Mouse (Mus musculus) CH12.LX (cell line): ENCODE measurements around the gene Tpi1. TPM values are rescaled to one million over a fixed set of nuclear protein-coding genes. Genes with fewer than 3 reads are reported as not detected.

Source experiments
- DNase-seq: peaks from one replicate; pipeline ENCODE4 v3.0.0-alpha.2; 2013; ENCODE audit errors: extremely low read depth
- H3K27ac ChIP-seq: 2 replicates; pipeline ENCODE4 v1.5.1; 2012; ENCODE audit warnings: low read depth, mild to moderate bottlenecking, control low read depth, moderate library complexity; ENCODE audit not compliant: insufficient read depth
- H3K27me3 ChIP-seq: replicated peaks from 2 replicates; pipeline ENCODE3; 2012; ENCODE audit warnings: inconsistent platforms
- H3K36me3 ChIP-seq, 2 experiments: replicated peaks in 1 of 2; 2 replicates each; pipeline versions ENCODE3 to v1.6.1; 2012; ENCODE audit warnings: inconsistent platforms in 1 of 2, low read length in 1 of 2, mild to moderate bottlenecking in 1 of 2, mixed read lengths in 1 of 2, moderate library complexity in 1 of 2; ENCODE audit not compliant: control insufficient read depth in 1 of 2, insufficient read depth in 1 of 2
- H3K4me1 ChIP-seq, 2 experiments: 2 replicates each; pipeline ENCODE4 v1.6.1; 2012; ENCODE audit warnings: inconsistent platforms in 1 of 2, moderate library complexity in 1 of 2; ENCODE audit not compliant: insufficient read depth in 2 of 2, control insufficient read depth in 1 of 2
- H3K4me2 ChIP-seq: 2 replicates; pipeline ENCODE4 v1.6.1; 2012; ENCODE audit warnings: low read depth, mild to moderate bottlenecking, control low read depth; ENCODE audit not compliant: poor library complexity, insufficient read depth, severe bottlenecking
- H3K4me3 ChIP-seq, 3 experiments: fragments of 150-350 bp in 1 of 3; sonication (generic) in 1 of 3; replicated peaks in 1 of 3; 2 replicates each; pipeline versions ENCODE3 to v1.5.1; 2011 to 2012; ENCODE audit warnings: low read depth in 2 of 3, low read length in 2 of 3, mild to moderate bottlenecking in 2 of 3, moderate library complexity in 2 of 3, control low read depth in 1 of 3, improper control_type of control experiment in 1 of 3, inconsistent platforms in 1 of 3, mixed read lengths in 1 of 3; ENCODE audit not compliant: poor library complexity in 1 of 3
- H3K79me2 ChIP-seq: replicated peaks from 2 replicates; pipeline ENCODE4 v1.6.1; 2012; ENCODE audit warnings: mild to moderate bottlenecking, moderate library complexity; ENCODE audit not compliant: control insufficient read depth, poor library complexity, insufficient read depth, severe bottlenecking; ENCODE audit errors: extremely low read depth
- H3K9ac ChIP-seq: 2 replicates; pipeline ENCODE4 v1.6.1; 2012; ENCODE audit warnings: low read depth, mild to moderate bottlenecking, control low read depth, moderate library complexity; ENCODE audit not compliant: insufficient read depth
- H3K9me3 ChIP-seq: replicated peaks from 2 replicates; pipeline ENCODE3; 2012; ENCODE audit warnings: low read length, inconsistent platforms, mixed read lengths
- BHLHE40 ChIP-seq: IDR thresholded peaks from 2 replicates; pipeline ENCODE4 v1.6.1; 2011; ENCODE audit warnings: mild to moderate bottlenecking, low read depth, low read length, improper control_type of control experiment
- CHD1 ChIP-seq: IDR thresholded peaks from 2 replicates; pipeline ENCODE4 v1.6.1; 2012; ENCODE audit warnings: low read depth, low read length, improper control_type of control experiment, inconsistent platforms
- CHD2 ChIP-seq: IDR thresholded peaks from 2 replicates; pipeline ENCODE4 v1.6.1; 2011; ENCODE audit warnings: low read length, improper control_type of control experiment
- CTCF ChIP-seq, 2 experiments: IDR thresholded peaks in 1 of 2; conservative IDR thresholded peaks in 1 of 2; 2 replicates each; pipeline ENCODE4 v1.5.1; 2011 to 2012; ENCODE audit warnings: low read depth in 2 of 2, low read length in 2 of 2, improper control_type of control experiment in 1 of 2, inconsistent platforms in 1 of 2, mild to moderate bottlenecking in 1 of 2, moderate library complexity in 1 of 2
- E2F4 ChIP-seq: IDR thresholded peaks from 2 replicates; pipeline ENCODE4 v1.6.1; 2011; ENCODE audit warnings: low read depth, low read length, improper control_type of control experiment; ENCODE audit not compliant: insufficient replicate concordance
- ELF1 ChIP-seq: IDR thresholded peaks from 2 replicates; pipeline ENCODE4 v1.6.1; 2014; ENCODE audit warnings: low read depth, mild to moderate bottlenecking, inconsistent platforms, low read length, improper control_type of control experiment
- EP300 ChIP-seq: IDR thresholded peaks from 2 replicates; pipeline ENCODE4 v1.6.1; 2011; ENCODE audit warnings: low read length, improper control_type of control experiment
- ETS1 ChIP-seq: conservative IDR thresholded peaks from 2 replicates; pipeline ENCODE4 v1.6.1; 2012; ENCODE audit warnings: low read depth, mild to moderate bottlenecking, inconsistent platforms, low read length, improper control_type of control experiment, moderate library complexity
- GABPA ChIP-seq: IDR thresholded peaks from 2 replicates; pipeline ENCODE4 v1.6.1; 2012; ENCODE audit warnings: low read depth, low read length, improper control_type of control experiment, inconsistent platforms; ENCODE audit not compliant: insufficient replicate concordance
- HCFC1 ChIP-seq: IDR thresholded peaks from 2 replicates; pipeline ENCODE4 v1.6.1; 2012; ENCODE audit warnings: low read depth, mild to moderate bottlenecking, inconsistent platforms, low read length, improper control_type of control experiment
- IRF4 ChIP-seq: IDR thresholded peaks from 2 replicates; pipeline ENCODE4 v1.6.1; 2014; ENCODE audit warnings: low read depth, mild to moderate bottlenecking, inconsistent platforms, low read length, improper control_type of control experiment
- JUN ChIP-seq: IDR thresholded peaks from 2 replicates; pipeline ENCODE4 v1.6.1; 2011; ENCODE audit warnings: low read depth, mild to moderate bottlenecking, low read length, improper control_type of control experiment, moderate library complexity; ENCODE audit not compliant: insufficient read depth
- JUND ChIP-seq: conservative IDR thresholded peaks from 2 replicates; pipeline ENCODE4 v1.6.1; 2011; ENCODE audit warnings: low read depth, low read length, improper control_type of control experiment
- KAT2A ChIP-seq: IDR thresholded peaks from 2 replicates; pipeline ENCODE4 v1.6.1; 2012; ENCODE audit warnings: low read length, improper control_type of control experiment, inconsistent platforms; ENCODE audit not compliant: insufficient replicate concordance
- MAX ChIP-seq: IDR thresholded peaks from 2 replicates; pipeline ENCODE4 v1.6.1; 2011; ENCODE audit warnings: low read length, improper control_type of control experiment
- MAZ ChIP-seq: IDR thresholded peaks from 2 replicates; pipeline ENCODE4 v1.6.1; 2012; ENCODE audit warnings: low read depth, mild to moderate bottlenecking, inconsistent platforms, low read length, improper control_type of control experiment, moderate library complexity
- MEF2A ChIP-seq: IDR thresholded peaks from 2 replicates; pipeline ENCODE4 v1.6.1; 2014; ENCODE audit warnings: low read depth, mild to moderate bottlenecking, inconsistent platforms, low read length, improper control_type of control experiment, borderline replicate concordance
- MXI1 ChIP-seq: IDR thresholded peaks from 2 replicates; pipeline ENCODE4 v1.6.1; 2011; ENCODE audit warnings: mild to moderate bottlenecking, low read depth, low read length, improper control_type of control experiment
- MYC ChIP-seq: IDR thresholded peaks from 2 replicates; pipeline ENCODE4 v1.6.1; 2011; ENCODE audit warnings: low read depth, mild to moderate bottlenecking, improper control_type of control experiment, low read length
- NELFE ChIP-seq: IDR thresholded peaks from 2 replicates; pipeline ENCODE4 v1.6.1; 2011; ENCODE audit warnings: low read depth, low read length, improper control_type of control experiment
- POLR2A ChIP-seq: IDR thresholded peaks from 2 replicates; pipeline ENCODE4 v1.6.1; 2011; ENCODE audit warnings: low read depth, mild to moderate bottlenecking, improper control_type of control experiment, low read length
- POLR2AphosphoS2 ChIP-seq: IDR thresholded peaks from 2 replicates; pipeline ENCODE4 v1.6.1; 2011; ENCODE audit warnings: low read depth, low read length, improper control_type of control experiment
- RAD21 ChIP-seq: IDR thresholded peaks from 2 replicates; pipeline ENCODE4 v1.6.1; 2011; ENCODE audit warnings: low read depth, mild to moderate bottlenecking, low read length, improper control_type of control experiment, moderate library complexity
- RCOR1 ChIP-seq: conservative IDR thresholded peaks from 2 replicates; pipeline ENCODE4 v1.6.1; 2012; ENCODE audit warnings: low read depth, mild to moderate bottlenecking, inconsistent platforms, low read length, improper control_type of control experiment
- SIN3A ChIP-seq: IDR thresholded peaks from 2 replicates; pipeline ENCODE4 v1.6.1; 2012; ENCODE audit warnings: low read length, improper control_type of control experiment, inconsistent platforms
- SMC3 ChIP-seq: IDR thresholded peaks from 2 replicates; pipeline ENCODE4 v1.6.1; 2011; ENCODE audit warnings: low read depth, low read length, improper control_type of control experiment
- TBP ChIP-seq: conservative IDR thresholded peaks from 2 replicates; pipeline ENCODE4 v1.6.1; 2011; ENCODE audit warnings: low read depth, low read length, improper control_type of control experiment
- TCF12 ChIP-seq: IDR thresholded peaks from 2 replicates; pipeline ENCODE4 v1.6.1; 2014; ENCODE audit warnings: low read depth, mild to moderate bottlenecking, inconsistent platforms, low read length, improper control_type of control experiment
- UBTF ChIP-seq: IDR thresholded peaks from 2 replicates; pipeline ENCODE4 v1.6.1; 2012; ENCODE audit warnings: low read depth, mild to moderate bottlenecking, inconsistent platforms, low read length, improper control_type of control experiment, moderate library complexity
- USF1 ChIP-seq: IDR thresholded peaks from 2 replicates; pipeline ENCODE4 v1.6.1; 2014; ENCODE audit warnings: low read depth, mild to moderate bottlenecking, inconsistent platforms, low read length, improper control_type of control experiment
- USF2 ChIP-seq: conservative IDR thresholded peaks from 2 replicates; pipeline ENCODE4 v1.6.1; 2011; ENCODE audit warnings: low read depth, low read length, improper control_type of control experiment
- ZC3H11A ChIP-seq: IDR thresholded peaks from 2 replicates; pipeline ENCODE4 v1.6.1; 2012; ENCODE audit warnings: low read depth, mild to moderate bottlenecking, inconsistent platforms, low read length, improper control_type of control experiment
- ZMIZ1 ChIP-seq: IDR thresholded peaks from 2 replicates; pipeline ENCODE4 v1.6.1; 2012; ENCODE audit warnings: low read depth, mild to moderate bottlenecking, inconsistent platforms, low read length, improper control_type of control experiment
- dilution Hi-C: fragments of 300-500 bp; cut with MboI; formaldehyde crosslinking; loops from 2 replicates; pipeline ENCODE4 v1.14.3; 2020; ENCODE audit warnings: low sequenced_read_pairs; ENCODE audit not compliant: extremely low pct_unique_long_range_greater_than_20kb, extremely low pct_ligation_motif_present
- in situ Hi-C: fragments of 300-500 bp; cut with MboI; formaldehyde crosslinking; loops from 3 replicates; pipeline ENCODE4 v1.14.3; 2019; ENCODE audit warnings: low sequenced_read_pairs, low pct_ligation_motif_present, low pct_unique_long_range_greater_than_20kb, mixed read lengths
- polyA plus RNA-seq: library from polyadenylated mRNA; unstranded; fragments of >175 nt; gene quantifications from 2 replicates; pipeline ENCODE4 v1.2.1, GENCODE M21; 2012; ENCODE audit warnings: low read depth; ENCODE audit not compliant: insufficient read length
- total RNA-seq, 2 experiments: library from RNA; depleted of rRNA; stranded (reverse); fragments of 300-350 nt in 1 of 2; fragments of >200 nt in 1 of 2; gene quantifications; 2 replicates each; pipeline ENCODE4 v1.2.3; 2012 to 2014

Tpi1 gene
- total and polyA plus RNA-seq, 3 experiments, result 758 to 1,645 (median 1,303) TPM

GRCm38 (mm10) chr6:124840241-124841167, 26.4 kb upstream of the Tpi1 start, which contains the start of gene Gnb3:
TSS of gene Gnb3 (minus strand) at chr6:124840275.
- Histone ChIP-seq H3K4me1 (peaks cover 17 to 63% of the 10 kb centered on the region in 2 experiments), H3K4me3 (no peak within 1 kb of the TSS), H3K9me3 (no peaks in the 10 kb centered on the region), H3K9ac (no peak within 1 kb of the TSS), H3K79me2 (no peaks in the 10 kb centered on the region), H3K27ac (peak within 1 kb of the TSS; percentile 27), H3K36me3 (peaks cover 1 to 26% of the 10 kb centered on the region in 2 experiments), H3K27me3 (no peaks in the 10 kb centered on the region), H3K4me2 (peak within 1 kb of the TSS; percentile 10; the same call in 1 of the 2 replicates)
- TF ChIP-seq GABPA (no peak), JUND (no peak), E2F4 (no peak), IRF4 (peak; percentile 19; the same call in 1 of the 2 replicates), KAT2A (no peak), EP300 (0 out of 2 replicates have a peak, but pooled peaks have one; percentile 14), HCFC1 (no peak), RAD21 (no peak), USF1 (no peak), ELF1 (no peak), NELFE (no peak), ZMIZ1 (no peak), CHD2 (no peak), CTCF (conservative IDR thresholded peaks at IDR 0.05 in 1 of 2, IDR thresholded peaks at IDR 0.05 in 1 of 2; ENCODE audit: low read depth in 2 of 2, low read length in 2 of 2) (no peak), POLR2AphosphoS2 (no peak), UBTF (no peak), SMC3 (no peak), MAX (no peak), ZC3H11A (no peak), RCOR1 (no peak), ETS1 (no peak), JUN (no peak), CHD1 (no peak), TCF12 (peak; percentile 52; the same call in 1 of the 2 replicates), TBP (no peak), MXI1 (no peak), MAZ (no peak), USF2 (no peak), SIN3A (no peak), MYC (no peak), POLR2A (peak; percentile 38; the same call in 1 of the 2 replicates), MEF2A (no peak), BHLHE40 (no peak)
- in situ Hi-C loops (loop anchor here (10.0 kb wide), 1 partner anchor 94 kb away; the partner anchor contains the start of gene Mlf2), dilution Hi-C loops (no loop called here)
- DNase-seq, result peak; percentile 78
